Mouse (Mus musculus) CH12.LX (cell line): Measurements from ENCODE around the gene Cdk5. TPM values are rescaled to one million over a fixed set of nuclear protein-coding genes. Genes with fewer than 3 reads are reported as not detected.

Source experiments
- DNase-seq: peaks from one replicate; pipeline ENCODE4 v3.0.0-alpha.2; 2013; ENCODE audit errors: extremely low read depth
- H3K27ac ChIP-seq: 2 replicates; pipeline ENCODE4 v1.5.1; 2012; ENCODE audit warnings: low read depth, mild to moderate bottlenecking, control low read depth, moderate library complexity; ENCODE audit not compliant: insufficient read depth
- H3K27me3 ChIP-seq: replicated peaks from 2 replicates; pipeline ENCODE3; 2012; ENCODE audit warnings: inconsistent platforms
- H3K36me3 ChIP-seq, 2 experiments: replicated peaks in 1 of 2; 2 replicates each; pipeline versions ENCODE3 to v1.6.1; 2012; ENCODE audit warnings: inconsistent platforms in 1 of 2, low read length in 1 of 2, mild to moderate bottlenecking in 1 of 2, mixed read lengths in 1 of 2, moderate library complexity in 1 of 2; ENCODE audit not compliant: control insufficient read depth in 1 of 2, insufficient read depth in 1 of 2
- H3K4me1 ChIP-seq, 2 experiments: 2 replicates each; pipeline ENCODE4 v1.6.1; 2012; ENCODE audit warnings: inconsistent platforms in 1 of 2, moderate library complexity in 1 of 2; ENCODE audit not compliant: insufficient read depth in 2 of 2, control insufficient read depth in 1 of 2
- H3K4me2 ChIP-seq: 2 replicates; pipeline ENCODE4 v1.6.1; 2012; ENCODE audit warnings: low read depth, mild to moderate bottlenecking, control low read depth; ENCODE audit not compliant: poor library complexity, insufficient read depth, severe bottlenecking
- H3K4me3 ChIP-seq, 3 experiments: fragments of 150-350 bp in 1 of 3; sonication (generic) in 1 of 3; replicated peaks in 1 of 3; 2 replicates each; pipeline versions ENCODE3 to v1.5.1; 2011 to 2012; ENCODE audit warnings: low read depth in 2 of 3, low read length in 2 of 3, mild to moderate bottlenecking in 2 of 3, moderate library complexity in 2 of 3, control low read depth in 1 of 3, improper control_type of control experiment in 1 of 3, inconsistent platforms in 1 of 3, mixed read lengths in 1 of 3; ENCODE audit not compliant: poor library complexity in 1 of 3
- H3K79me2 ChIP-seq: replicated peaks from 2 replicates; pipeline ENCODE4 v1.6.1; 2012; ENCODE audit warnings: mild to moderate bottlenecking, moderate library complexity; ENCODE audit not compliant: control insufficient read depth, poor library complexity, insufficient read depth, severe bottlenecking; ENCODE audit errors: extremely low read depth
- H3K9ac ChIP-seq: 2 replicates; pipeline ENCODE4 v1.6.1; 2012; ENCODE audit warnings: low read depth, mild to moderate bottlenecking, control low read depth, moderate library complexity; ENCODE audit not compliant: insufficient read depth
- H3K9me3 ChIP-seq: replicated peaks from 2 replicates; pipeline ENCODE3; 2012; ENCODE audit warnings: low read length, inconsistent platforms, mixed read lengths
- CTCF ChIP-seq, 2 experiments: IDR thresholded peaks in 1 of 2; conservative IDR thresholded peaks in 1 of 2; 2 replicates each; pipeline ENCODE4 v1.5.1; 2011 to 2012; ENCODE audit warnings: low read depth in 2 of 2, low read length in 2 of 2, improper control_type of control experiment in 1 of 2, inconsistent platforms in 1 of 2, mild to moderate bottlenecking in 1 of 2, moderate library complexity in 1 of 2
- E2F4 ChIP-seq: IDR thresholded peaks from 2 replicates; pipeline ENCODE4 v1.6.1; 2011; ENCODE audit warnings: low read depth, low read length, improper control_type of control experiment; ENCODE audit not compliant: insufficient replicate concordance
- ELF1 ChIP-seq: IDR thresholded peaks from 2 replicates; pipeline ENCODE4 v1.6.1; 2014; ENCODE audit warnings: low read depth, mild to moderate bottlenecking, inconsistent platforms, low read length, improper control_type of control experiment
- HCFC1 ChIP-seq: IDR thresholded peaks from 2 replicates; pipeline ENCODE4 v1.6.1; 2012; ENCODE audit warnings: low read depth, mild to moderate bottlenecking, inconsistent platforms, low read length, improper control_type of control experiment
- JUND ChIP-seq: conservative IDR thresholded peaks from 2 replicates; pipeline ENCODE4 v1.6.1; 2011; ENCODE audit warnings: low read depth, low read length, improper control_type of control experiment
- KAT2A ChIP-seq: IDR thresholded peaks from 2 replicates; pipeline ENCODE4 v1.6.1; 2012; ENCODE audit warnings: low read length, improper control_type of control experiment, inconsistent platforms; ENCODE audit not compliant: insufficient replicate concordance
- MAX ChIP-seq: IDR thresholded peaks from 2 replicates; pipeline ENCODE4 v1.6.1; 2011; ENCODE audit warnings: low read length, improper control_type of control experiment
- MXI1 ChIP-seq: IDR thresholded peaks from 2 replicates; pipeline ENCODE4 v1.6.1; 2011; ENCODE audit warnings: mild to moderate bottlenecking, low read depth, low read length, improper control_type of control experiment
- MYC ChIP-seq: IDR thresholded peaks from 2 replicates; pipeline ENCODE4 v1.6.1; 2011; ENCODE audit warnings: low read depth, mild to moderate bottlenecking, improper control_type of control experiment, low read length
- NELFE ChIP-seq: IDR thresholded peaks from 2 replicates; pipeline ENCODE4 v1.6.1; 2011; ENCODE audit warnings: low read depth, low read length, improper control_type of control experiment
- NRF1 ChIP-seq: IDR thresholded peaks from 2 replicates; pipeline ENCODE4 v1.6.1; 2014; ENCODE audit warnings: low read depth, mild to moderate bottlenecking, inconsistent platforms, low read length, improper control_type of control experiment, moderate library complexity
- SIN3A ChIP-seq: IDR thresholded peaks from 2 replicates; pipeline ENCODE4 v1.6.1; 2012; ENCODE audit warnings: low read length, improper control_type of control experiment, inconsistent platforms
- TBP ChIP-seq: conservative IDR thresholded peaks from 2 replicates; pipeline ENCODE4 v1.6.1; 2011; ENCODE audit warnings: low read depth, low read length, improper control_type of control experiment
- TCF12 ChIP-seq: IDR thresholded peaks from 2 replicates; pipeline ENCODE4 v1.6.1; 2014; ENCODE audit warnings: low read depth, mild to moderate bottlenecking, inconsistent platforms, low read length, improper control_type of control experiment
- UBTF ChIP-seq: IDR thresholded peaks from 2 replicates; pipeline ENCODE4 v1.6.1; 2012; ENCODE audit warnings: low read depth, mild to moderate bottlenecking, inconsistent platforms, low read length, improper control_type of control experiment, moderate library complexity
- USF2 ChIP-seq: conservative IDR thresholded peaks from 2 replicates; pipeline ENCODE4 v1.6.1; 2011; ENCODE audit warnings: low read depth, low read length, improper control_type of control experiment
- ZC3H11A ChIP-seq: IDR thresholded peaks from 2 replicates; pipeline ENCODE4 v1.6.1; 2012; ENCODE audit warnings: low read depth, mild to moderate bottlenecking, inconsistent platforms, low read length, improper control_type of control experiment
- dilution Hi-C: fragments of 300-500 bp; cut with MboI; formaldehyde crosslinking; loops from 2 replicates; pipeline ENCODE4 v1.14.3; 2020; ENCODE audit warnings: low sequenced_read_pairs; ENCODE audit not compliant: extremely low pct_unique_long_range_greater_than_20kb, extremely low pct_ligation_motif_present
- in situ Hi-C: fragments of 300-500 bp; cut with MboI; formaldehyde crosslinking; loops from 3 replicates; pipeline ENCODE4 v1.14.3; 2019; ENCODE audit warnings: low sequenced_read_pairs, low pct_ligation_motif_present, low pct_unique_long_range_greater_than_20kb, mixed read lengths
- polyA plus RNA-seq: library from polyadenylated mRNA; unstranded; fragments of >175 nt; gene quantifications from 2 replicates; pipeline ENCODE4 v1.2.1, GENCODE M21; 2012; ENCODE audit warnings: low read depth; ENCODE audit not compliant: insufficient read length
- total RNA-seq, 2 experiments: library from RNA; depleted of rRNA; stranded (reverse); fragments of 300-350 nt in 1 of 2; fragments of >200 nt in 1 of 2; gene quantifications; 2 replicates each; pipeline ENCODE4 v1.2.3; 2012 to 2014

Cdk5 gene
- total and polyA plus RNA-seq, 3 experiments, result 7.4 to 26.6 (median 12.1) TPM

DNA sequence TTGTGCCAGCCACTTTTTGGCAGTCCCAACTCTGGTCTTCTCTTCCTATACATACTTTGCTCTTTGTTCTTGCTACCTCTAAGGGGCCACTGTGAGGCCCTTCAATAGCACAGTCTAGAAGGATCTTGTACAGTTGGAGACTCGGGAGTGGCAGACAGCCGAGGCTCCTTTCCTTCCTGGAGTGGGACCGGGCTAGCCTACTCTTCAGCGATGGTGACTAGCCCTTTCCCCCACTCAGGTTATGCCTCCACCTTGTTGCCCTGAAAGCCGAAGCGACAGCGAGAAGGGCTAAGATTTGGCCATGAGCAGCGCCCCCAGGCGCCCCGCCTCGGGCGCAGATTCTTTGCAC is 3.9 kb upstream of the Cdk5 start:
- no peaks in the 10 kb centered on the region for H3K27me3 ChIP-seq
- H3K4me2 ChIP-seq, result no peak overlapping the region
- peaks cover 30 to 46% of the 10 kb centered on the region in 2 experiments for H3K36me3 ChIP-seq
- H3K9ac ChIP-seq, result no peak overlapping the region
- no peak for DNase-seq
- no peak overlapping the region for H3K4me3 ChIP-seq
- no peaks in the 10 kb centered on the region for H3K9me3 ChIP-seq
- no peak overlapping the region for H3K27ac ChIP-seq
- TF ChIP-seq JUND, result no peak
- TF ChIP-seq MAX, result no peak
- no peak for TF ChIP-seq KAT2A
- TF ChIP-seq CTCF (conservative IDR thresholded peaks at IDR 0.05 in 1 of 2, IDR thresholded peaks at IDR 0.05 in 1 of 2; ENCODE audit: low read depth in 2 of 2, low read length in 2 of 2), result no peak
- TF ChIP-seq HCFC1, result no peak
- no peak for TF ChIP-seq NRF1
- dilution Hi-C loops, result no loop called here
- peaks cover 10% of the 10 kb centered on the region; the same call in 1 of the 2 replicates for H3K79me2 ChIP-seq
- H3K4me1 ChIP-seq, result peaks cover 16 to 34% of the 10 kb centered on the region in 2 experiments
- in situ Hi-C loops, result no loop called here

DNA sequence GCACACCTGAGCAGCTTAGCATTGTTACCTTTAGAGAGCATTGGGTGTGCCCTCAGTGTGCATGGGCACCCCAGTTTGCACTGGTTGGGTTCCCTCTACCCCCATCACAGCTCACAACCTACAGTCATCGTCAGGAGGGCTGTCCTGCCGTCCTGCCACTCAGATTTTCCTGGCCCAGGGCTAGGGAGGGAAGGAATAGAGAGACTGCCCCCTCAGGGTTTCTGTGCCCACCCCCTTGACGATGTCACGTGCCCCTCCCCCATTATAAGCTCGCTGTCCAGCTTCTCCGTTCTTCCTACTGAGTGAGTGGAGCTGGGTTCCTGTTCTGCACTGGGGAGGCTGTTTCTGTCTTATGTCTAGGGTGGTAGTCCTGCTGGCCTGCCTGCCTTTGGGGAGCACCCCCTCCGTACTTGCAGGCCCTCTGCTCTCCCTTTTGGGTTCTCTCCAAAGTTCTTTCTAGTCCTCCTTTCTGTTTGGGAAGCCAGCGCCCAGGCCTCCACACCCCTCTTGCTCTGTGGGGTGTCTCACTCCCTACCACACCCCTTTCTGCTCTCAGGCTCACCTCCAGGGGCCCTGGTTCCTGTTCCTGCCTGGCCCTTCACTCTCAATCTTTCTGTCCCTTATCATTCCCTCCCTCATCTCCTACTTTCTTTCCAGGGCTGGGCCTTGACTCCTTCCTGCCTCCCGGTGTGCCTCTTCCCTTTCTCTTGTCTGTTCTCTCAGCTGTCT is 3.4 kb upstream of the Cdk5 start:
- Histone ChIP-seq H3K27me3 (no peaks in the 10 kb centered on the region), H3K79me2 (peaks cover 10% of the 10 kb centered on the region; the same call in 1 of the 2 replicates), H3K4me3 (no peak overlapping the region), H3K36me3 (peaks cover 25 to 43% of the 10 kb centered on the region in 2 experiments), H3K4me2 (no peak overlapping the region), H3K27ac (no peak overlapping the region)
- dilution Hi-C loops (no loop called here), in situ Hi-C loops (no loop called here)
- no peak for TF ChIP-seq MYC
- TF ChIP-seq, all 38 proteins: peak for 0
- H3K9me3 ChIP-seq, result no peaks in the 10 kb centered on the region
- no peak for DNase-seq
- H3K9ac ChIP-seq, result no peak overlapping the region
- peaks cover 16 to 39% of the 10 kb centered on the region in 2 experiments for H3K4me1 ChIP-seq

DNA sequence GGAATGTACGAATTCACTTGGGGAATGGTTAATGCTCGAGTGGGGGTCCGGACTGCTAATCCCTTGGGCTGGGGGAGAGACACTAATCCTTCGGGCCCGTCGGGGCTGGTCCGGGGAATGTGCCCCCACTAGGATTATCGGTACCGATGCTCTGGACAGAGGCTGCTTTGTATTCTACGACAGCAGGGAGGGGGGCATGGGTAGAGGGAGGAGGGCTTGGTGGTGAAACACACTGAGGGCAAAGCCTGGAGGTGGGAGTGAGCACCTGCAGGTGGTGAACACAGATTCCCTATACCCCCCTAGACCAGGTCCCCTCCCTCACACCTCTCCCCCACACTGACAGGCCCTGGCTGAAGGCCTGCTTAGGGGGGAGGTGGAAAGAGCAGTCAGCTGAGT is 2.7 kb upstream of the Cdk5 start:
- peak overlapping the region; percentile 55 for H3K4me2 ChIP-seq
- peaks cover 16 to 41% of the 10 kb centered on the region in 2 experiments for H3K4me1 ChIP-seq
- in situ Hi-C loops (no loop called here), dilution Hi-C loops (no loop called here)
- TF ChIP-seq UBTF (no peak), E2F4 (no peak), NELFE (no peak), MXI1 (no peak), ZC3H11A (no peak), MAX (no peak), TBP (no peak), SIN3A (no peak), MYC (no peak), TCF12 (no peak), ELF1 (no peak), USF2 (no peak)
- no peaks in the 10 kb centered on the region for H3K9me3 ChIP-seq
- H3K27me3 ChIP-seq, result no peaks in the 10 kb centered on the region
- H3K36me3 ChIP-seq, result peaks cover 18 to 43% of the 10 kb centered on the region in 2 experiments
- H3K9ac ChIP-seq, result peak overlapping the region; percentile 54
- peak overlapping the region; percentile 63 to 94 (median 68) for H3K4me3 ChIP-seq
- H3K27ac ChIP-seq, result no peak overlapping the region
- DNase-seq, result no peak
- H3K79me2 ChIP-seq, result peaks cover 10% of the 10 kb centered on the region; the same call in 1 of the 2 replicates
